Mouse (Mus musculus): ENCODE measurements around the gene Spo11. TPM values are rescaled to one million over a fixed set of nuclear protein-coding genes. Genes with fewer than 3 reads are reported as not detected.

Spo11 gene
- polyA plus RNA-seq, 1 experiment from 2014 or later = 0.02 TPM

DNA sequence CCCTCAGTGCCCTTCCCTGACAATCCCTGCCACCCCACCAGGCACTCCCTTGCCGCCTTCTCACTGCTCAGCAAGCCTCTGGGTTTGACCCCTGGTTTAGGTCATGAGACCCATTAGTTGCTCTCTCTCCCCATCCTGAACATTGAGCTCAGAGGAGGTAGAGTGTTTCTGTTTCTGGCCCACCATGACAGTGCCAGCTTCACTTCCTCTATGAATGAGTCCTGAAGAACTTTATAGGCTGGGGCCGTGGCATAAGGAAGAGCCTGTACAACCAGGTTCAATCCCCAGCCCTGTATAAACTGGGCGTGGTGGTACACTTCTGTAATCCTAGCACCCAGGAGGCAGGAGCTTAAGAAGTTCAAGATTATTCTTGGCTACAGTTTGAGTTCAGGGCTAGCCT lies 63.3 kb downstream of the Spo11 start:
- Histone ChIP-seq H3K9me3 (ENCODE audit: control insufficient read depth, low read length) (no peaks in the 10 kb centered on the region), H3K9ac (ENCODE audit: low read length) (no peak overlapping the region), H3K4me2 (replicated peaks; ENCODE audit: low read depth) (no peak overlapping the region), H3K4me3 (ENCODE audit: low read depth, low read length) (no peak overlapping the region), H3K27me3 (ENCODE audit: control insufficient read depth, insufficient read depth, low read length) (no peaks in the 10 kb centered on the region), H3K4me1 (replicated peaks; ENCODE audit: control insufficient read depth, insufficient read depth) (no peaks in the 10 kb centered on the region), H3K36me3 (ENCODE audit: control insufficient read depth, insufficient read depth, low read length) (no peaks in the 10 kb centered on the region), H3K27ac (replicated peaks) (no peak overlapping the region)
- DNase-seq (ENCODE audit: low spot score) (no peak), ATAC-seq (ENCODE audit: low FRiP score, low TSS enrichment) (no peak)
- WGBS = 81% methylated on average over 3 of the region's 3 CpGs
- TF ChIP-seq EP300 (optimal IDR thresholded peaks at IDR 0.05) = no peak
- no peak for TF ChIP-seq CTCF (IDR thresholded peaks at IDR 0.05; ENCODE audit: low read depth)

DNA sequence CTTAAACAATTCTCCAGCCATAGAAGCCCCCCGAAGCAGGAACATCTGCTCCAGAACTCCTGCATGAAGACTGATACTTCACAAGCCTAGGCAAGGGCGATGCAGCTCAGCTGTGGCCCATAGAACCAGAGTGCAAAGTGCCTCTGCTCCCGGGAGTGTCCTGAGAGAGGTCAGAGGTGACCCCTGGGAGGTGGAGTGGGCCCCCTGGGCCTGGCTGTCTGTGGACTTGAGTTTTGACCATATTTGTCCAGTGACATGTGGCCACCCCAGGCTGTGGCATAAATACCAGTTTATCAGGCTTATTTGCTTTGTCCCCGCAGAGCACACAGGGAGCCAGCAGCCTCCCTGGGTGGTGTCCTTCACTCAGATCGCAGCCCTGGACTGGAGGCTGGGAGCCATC lies 63.7 kb downstream of the Spo11 start:
- no peak overlapping the region for H3K4me3 ChIP-seq (ENCODE audit: low read depth, low read length)

DNA sequence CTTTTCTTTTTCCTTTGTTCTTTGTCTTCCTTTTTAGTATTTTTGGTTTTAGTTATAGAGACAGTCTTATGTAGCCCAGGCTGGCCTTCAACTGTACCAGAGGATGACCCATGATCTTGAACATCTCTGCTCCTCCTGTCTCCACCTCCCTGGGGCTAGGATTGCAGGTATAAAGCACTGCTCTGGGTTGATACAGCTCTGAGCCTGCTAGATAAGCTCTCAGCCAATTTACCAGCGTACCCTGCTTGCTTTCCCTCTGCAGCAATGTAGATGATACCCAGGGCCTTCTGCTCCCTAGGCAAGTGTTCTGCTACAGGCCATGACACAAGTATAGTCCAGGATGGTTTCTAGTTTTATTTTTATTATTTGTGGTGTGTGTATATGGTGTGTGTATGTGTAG lies 64.4 kb downstream of the Spo11 start:
- no peak overlapping the region for H3K27ac ChIP-seq (replicated peaks)
- H3K27me3 ChIP-seq (ENCODE audit: control insufficient read depth, insufficient read depth, low read length) = no peaks in the 10 kb centered on the region
- no peak overlapping the region for H3K9ac ChIP-seq (ENCODE audit: low read length)
- ATAC-seq (ENCODE audit: low FRiP score, low TSS enrichment) (no peak), DNase-seq (ENCODE audit: low spot score) (no peak)
- TF ChIP-seq CTCF (IDR thresholded peaks at IDR 0.05; ENCODE audit: low read depth) (no peak), EP300 (optimal IDR thresholded peaks at IDR 0.05) (no peak)
- H3K4me2 ChIP-seq (replicated peaks; ENCODE audit: low read depth) = no peak overlapping the region
- no peak overlapping the region for H3K4me3 ChIP-seq (ENCODE audit: low read depth, low read length)
- no peaks in the 10 kb centered on the region for H3K9me3 ChIP-seq (ENCODE audit: control insufficient read depth, low read length)
- no peaks in the 10 kb centered on the region; the same call in 1 of the 2 replicates for H3K4me1 ChIP-seq (replicated peaks; ENCODE audit: control insufficient read depth, insufficient read depth)
- 75% methylated on average over 1 of the region's 1 CpGs for WGBS
- H3K36me3 ChIP-seq (ENCODE audit: control insufficient read depth, insufficient read depth, low read length) = no peaks in the 10 kb centered on the region

More for the DNA sequence above, 63.7 kb downstream of the Spo11 start:
- Histone ChIP-seq H3K9ac (ENCODE audit: low read length) (no peak overlapping the region), H3K9me3 (ENCODE audit: control insufficient read depth, low read length) (no peaks in the 10 kb centered on the region), H3K36me3 (ENCODE audit: control insufficient read depth, insufficient read depth, low read length) (no peaks in the 10 kb centered on the region), H3K27ac (replicated peaks) (no peak overlapping the region), H3K27me3 (ENCODE audit: control insufficient read depth, insufficient read depth, low read length) (no peaks in the 10 kb centered on the region), H3K4me1 (replicated peaks; ENCODE audit: control insufficient read depth, insufficient read depth) (no peaks in the 10 kb centered on the region; the same call in 1 of the 2 replicates), H3K4me2 (replicated peaks; ENCODE audit: low read depth) (no peak overlapping the region)
- TF ChIP-seq CTCF (IDR thresholded peaks at IDR 0.05; ENCODE audit: low read depth) (no peak), EP300 (optimal IDR thresholded peaks at IDR 0.05) (no peak)
- no peak for ATAC-seq (ENCODE audit: low FRiP score, low TSS enrichment)
- WGBS = 50% methylated on average over 5 of the region's 5 CpGs
- DNase-seq (ENCODE audit: low spot score) = no peak

DNA sequence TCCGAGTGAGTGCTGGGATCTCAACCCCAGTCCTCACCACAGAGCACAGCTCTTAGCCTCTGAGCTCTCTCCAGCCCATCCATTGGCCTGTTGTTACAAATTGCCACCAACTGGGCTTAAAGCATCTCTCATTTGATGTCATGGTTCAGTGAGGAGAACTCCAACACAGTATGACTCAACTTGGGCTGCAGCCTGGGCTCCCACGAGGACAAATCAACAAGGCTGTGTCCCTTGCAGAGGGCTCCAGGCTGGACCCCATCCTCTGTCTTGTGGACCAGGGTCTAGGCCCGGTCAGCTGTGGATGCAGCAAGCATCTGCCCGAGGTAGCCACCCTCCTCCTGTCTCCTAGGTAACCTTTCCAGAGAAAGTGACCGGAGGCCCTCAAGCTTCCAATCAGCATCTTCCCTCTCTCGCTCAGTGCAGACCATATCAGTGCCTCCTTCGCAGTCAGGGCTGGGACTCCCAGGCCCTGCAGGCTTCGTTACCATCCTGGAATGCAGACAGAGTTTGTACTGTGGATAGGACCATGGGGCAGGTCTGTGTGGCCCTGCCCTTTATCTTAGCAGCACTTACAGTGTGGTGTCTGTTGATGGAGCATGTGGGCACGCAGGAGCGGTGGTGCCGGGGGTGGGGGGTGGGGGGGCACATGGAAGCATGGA lies 65.1 kb downstream of the Spo11 start:
- WGBS = 68% methylated on average over 11 of the region's 11 CpGs
- Histone ChIP-seq H3K27me3 (ENCODE audit: control insufficient read depth, insufficient read depth, low read length) (no peaks in the 10 kb centered on the region), H3K4me3 (ENCODE audit: low read depth, low read length) (no peak overlapping the region), H3K9me3 (ENCODE audit: control insufficient read depth, low read length) (no peaks in the 10 kb centered on the region), H3K27ac (replicated peaks) (no peak overlapping the region), H3K4me1 (replicated peaks; ENCODE audit: control insufficient read depth, insufficient read depth) (no peaks in the 10 kb centered on the region; the same call in 1 of the 2 replicates), H3K36me3 (ENCODE audit: control insufficient read depth, insufficient read depth, low read length) (no peaks in the 10 kb centered on the region), H3K4me2 (replicated peaks; ENCODE audit: low read depth) (no peak overlapping the region), H3K9ac (ENCODE audit: low read length) (no peak overlapping the region)
- ATAC-seq (ENCODE audit: low FRiP score, low TSS enrichment) (no peak), DNase-seq (ENCODE audit: low spot score) (no peak)
- TF ChIP-seq EP300 (optimal IDR thresholded peaks at IDR 0.05) (no peak), CTCF (IDR thresholded peaks at IDR 0.05; ENCODE audit: low read depth) (no peak)

Other genes with a start within 250 kb of the Spo11 start
- gene Bmp7, start 37.4 kb upstream of the Spo11 start, polyA plus RNA-seq (2015; fragmentation: Nextera tagmentation; extraction: Ambion mirVana) = 8.2 and 8.9 TPM in 2 replicates
- 66.8 and 68.7 TPM in 2 replicates for gene Rae1, start 22.4 kb downstream of the Spo11 start, polyA plus RNA-seq (2015; fragmentation: Nextera tagmentation; extraction: Ambion mirVana)
- 24.9 and 25.4 TPM in 2 replicates for gene Rbm38, start 42.8 kb downstream of the Spo11 start, polyA plus RNA-seq (2015; fragmentation: Nextera tagmentation; extraction: Ambion mirVana)
- gene Ctcfl, start 141.8 kb downstream of the Spo11 start, polyA plus RNA-seq (2015; fragmentation: Nextera tagmentation; extraction: Ambion mirVana) = 0.07 TPM in 1 of 2 replicates, not detected in the other
- 0.59 and 0.70 TPM in 2 replicates for gene Pck1, start 175.3 kb downstream of the Spo11 start, polyA plus RNA-seq (2015; fragmentation: Nextera tagmentation; extraction: Ambion mirVana)
- gene Zbp1, start 241.2 kb downstream of the Spo11 start, polyA plus RNA-seq (2015; fragmentation: Nextera tagmentation; extraction: Ambion mirVana) = 4.6 and 5.0 TPM in 2 replicates